Mouse (Mus musculus): Measurements from ENCODE around the gene Plekhg1. TPM values are rescaled to one million over a fixed set of nuclear protein-coding genes. Genes with fewer than 3 reads are reported as not detected.

The Plekhg1 gene
- 1.1 and 2.5 TPM in 2 replicates for polyA plus RNA-seq (2012; rRNA removed)

- no peak for DNase-seq (ENCODE audit: low read depth, low spot score)
- under 1% methylated on average over 27 of the region's 29 CpGs for WGBS
Observed at GRCm38 (mm10) chr10:3740148-3740503, at the start of gene Plekhg1. Gene Plekhg1, plus strand, starts transcription at chr10:3740364.

- DNase-seq (ENCODE audit: low read depth, low spot score) = no peak
- 35% methylated on average over 1 of the region's 1 CpGs for WGBS
Observed at GRCm38 (mm10) chr10:3692791-3693190, 47.4 kb upstream of the Plekhg1 start.

- DNase-seq (ENCODE audit: low read depth, low spot score) = no peak
Observed at GRCm38 (mm10) chr10:3693699-3694280, 46.4 kb upstream of the Plekhg1 start.

GRCm38 (mm10) chr10:3695332-3695905, 44.7 kb upstream of the Plekhg1 start:
- WGBS = 75% methylated on average over 5 of the region's 5 CpGs
- no peak for DNase-seq (ENCODE audit: low read depth, low spot score)

More at GRCm38 (mm10) chr10:3693699-3694280, 46.4 kb upstream of the Plekhg1 start:
- WGBS = 80% methylated on average over 6 of the region's 6 CpGs

GRCm38 (mm10) chr10:3696727-3697348, 43.3 kb upstream of the Plekhg1 start:
- 56% methylated on average over 8 of the region's 8 CpGs for whole genome bisulfite sequencing
- DNase-seq (ENCODE audit: low read depth, low spot score) = no peak

- WGBS = 78% methylated on average over 5 of the region's 5 CpGs
- DNase-seq (ENCODE audit: low read depth, low spot score) = no peak
Observed at GRCm38 (mm10) chr10:3697500-3697899, 42.7 kb upstream of the Plekhg1 start.

- DNase-seq (ENCODE audit: low read depth, low spot score) = peak; percentile 85
- WGBS = 17% methylated on average over 12 of the region's 12 CpGs
Observed at GRCm38 (mm10) chr10:3700225-3701073, 39.7 kb upstream of the Plekhg1 start.

GRCm38 (mm10) chr10:3701832-3702231, 38.3 kb upstream of the Plekhg1 start:
- 78% methylated on average over 4 of the region's 4 CpGs for WGBS

GRCm38 (mm10) chr10:3702585-3702984, 37.6 kb upstream of the Plekhg1 start:
- DNase-seq (ENCODE audit: low read depth, low spot score) = no peak
- 48% methylated on average over 2 of the region's 2 CpGs for WGBS

More at GRCm38 (mm10) chr10:3701832-3702231, 38.3 kb upstream of the Plekhg1 start:
- no peak for DNase-seq (ENCODE audit: low read depth, low spot score)

- WGBS = 75% methylated on average over 4 of the region's 4 CpGs
- no peak for DNase-seq (ENCODE audit: low read depth, low spot score)
Observed at GRCm38 (mm10) chr10:3706231-3706630, 33.9 kb upstream of the Plekhg1 start.

- 89% methylated on average over 3 of the region's 3 CpGs for WGBS
- DNase-seq (ENCODE audit: low read depth, low spot score) = no peak
Observed at GRCm38 (mm10) chr10:3710081-3710480, 30.1 kb upstream of the Plekhg1 start.

- WGBS = 93% methylated on average over 3 of the region's 3 CpGs
- DNase-seq (ENCODE audit: low read depth, low spot score) = no peak
Observed at GRCm38 (mm10) chr10:3715302-3715943, 24.7 kb upstream of the Plekhg1 start.

GRCm38 (mm10) chr10:3718021-3718865, 21.9 kb upstream of the Plekhg1 start:
- DNase-seq (ENCODE audit: low read depth, low spot score) = peak; percentile 88
- WGBS = 39% methylated on average over 16 of the region's 16 CpGs

- no peak for DNase-seq (ENCODE audit: low read depth, low spot score)
- WGBS = 96% methylated on average over 2 of the region's 2 CpGs
Observed at GRCm38 (mm10) chr10:3720296-3720695, 19.9 kb upstream of the Plekhg1 start.

GRCm38 (mm10) chr10:3722339-3722738, 17.8 kb upstream of the Plekhg1 start:
- DNase-seq (ENCODE audit: low read depth, low spot score) = no peak
- WGBS = 93% methylated on average over 2 of the region's 2 CpGs

- WGBS = 72% methylated on average over 1 of the region's 1 CpGs
- no peak for DNase-seq (ENCODE audit: low read depth, low spot score)
Observed at GRCm38 (mm10) chr10:3724665-3725064, 15.5 kb upstream of the Plekhg1 start.

- DNase-seq (ENCODE audit: low read depth, low spot score) = no peak
- 81% methylated on average over 3 of the region's 3 CpGs for WGBS
Observed at GRCm38 (mm10) chr10:3729666-3730065, 10.5 kb upstream of the Plekhg1 start.

GRCm38 (mm10) chr10:3730314-3730713, 9.8 kb upstream of the Plekhg1 start:
- WGBS = 57% methylated on average over 4 of the region's 4 CpGs
- DNase-seq (ENCODE audit: low read depth, low spot score) = no peak

GRCm38 (mm10) chr10:3737034-3737433, 3.1 kb upstream of the Plekhg1 start:
- DNase-seq (ENCODE audit: low read depth, low spot score) = no peak
- WGBS = 27% methylated on average over 3 of the region's 3 CpGs

All from large intestine, adult 2 months (tissue).